Mouse (Mus musculus): ENCODE measurements around the gene Layn. TPM values are rescaled to one million over a fixed set of nuclear protein-coding genes. Genes with fewer than 3 reads are reported as not detected.

The Layn gene
- polyA plus RNA-seq, 1 experiment = 0.15 TPM

GRCm38 (mm10) chr9:51006846-51007245, 70.0 kb downstream of the Layn start:
- TF ChIP-seq CTCF (IDR thresholded peaks at IDR 0.05; ENCODE audit: extremely low read depth, insufficient read length, insufficient replicate concordance, low read depth, low read length) (no peak), POLR2A (IDR thresholded peaks at IDR 0.05; ENCODE audit: low read depth, low read length) (no peak)
- no peak overlapping the region for H3K4me3 ChIP-seq (ENCODE audit: low read depth, low read length)
- no peaks in the 10 kb centered on the region for H3K36me3 ChIP-seq (ENCODE audit: control insufficient read depth, insufficient read depth, low read length)
- H3K27me3 ChIP-seq (ENCODE audit: control insufficient read depth, insufficient read depth, low read length) = no peaks in the 10 kb centered on the region
- H3K27ac ChIP-seq (ENCODE audit: insufficient read depth, low read depth, low read length) = no peak overlapping the region
- WGBS = 5% methylated on average over 4 of the region's 4 CpGs
- no peaks in the 10 kb centered on the region for H3K4me1 ChIP-seq (ENCODE audit: control insufficient read depth, insufficient read depth, insufficient read length, low read length)

Other genes with a start within 250 kb of the Layn start
- gene Ppp2r1b, start 231.8 kb downstream of the Layn start, polyA plus RNA-seq (2012; rRNA removed) = 1.6 and 1.9 TPM in 2 replicates
- gene Sik2, start 68.0 kb downstream of the Layn start, polyA plus RNA-seq (2012; rRNA removed) = 8.7 and 9.9 TPM in 2 replicates
- not detected in 2 replicates for gene Btg4, start 16.2 kb downstream of the Layn start, polyA plus RNA-seq (2012; rRNA removed)
- not detected in 2 replicates for gene 4833427G06Rik, start 25.0 kb upstream of the Layn start, polyA plus RNA-seq (2012; rRNA removed)
- 0.52 and 0.75 TPM in 2 replicates for gene Gm32742, start 88.4 kb upstream of the Layn start, polyA plus RNA-seq (2012; rRNA removed)
- 14.0 and 32.6 TPM in 2 replicates for gene Pou2af1, start 136.6 kb upstream of the Layn start, polyA plus RNA-seq (2012; rRNA removed)
- 3.1 and 6.0 TPM in 2 replicates for gene Colca2, start 201.5 kb upstream of the Layn start, polyA plus RNA-seq (2012; rRNA removed)

All from small intestine, adult 2 months (tissue).